Mouse (Mus musculus) cerebellum, adult 2 months (tissue): Measurements from ENCODE around the gene Bmpr2. TPM values are rescaled to one million over a fixed set of nuclear protein-coding genes. Genes with fewer than 3 reads are reported as not detected.

Source experiments
- DNase-seq, 2 experiments: peaks; one replicate each; pipeline ENCODE4 v3.0.0; 2021
- H3K27ac ChIP-seq: fragments of 200-500 bp; 2 replicates; pipeline ENCODE4 v1.5.1; 2012; ENCODE audit warnings: low read length, control low read depth, inconsistent platforms; ENCODE audit not compliant: insufficient read depth
- H3K27me3 ChIP-seq: fragments of 200-500 bp; 2 replicates; pipeline ENCODE4 v1.6.1; 2012; ENCODE audit warnings: inconsistent platforms, mild to moderate bottlenecking, low read length, moderate library complexity; ENCODE audit not compliant: control insufficient read depth, insufficient read depth
- H3K4me1 ChIP-seq: fragments of 200-500 bp; 2 replicates; pipeline ENCODE4 v1.6.1; 2011; ENCODE audit warnings: low read length; ENCODE audit not compliant: control insufficient read depth, insufficient read depth
- H3K4me3 ChIP-seq: fragments of 200-500 bp; replicated peaks from 2 replicates; pipeline ENCODE3; 2011; ENCODE audit warnings: mild to moderate bottlenecking, low read depth, low read length, control low read depth; ENCODE audit not compliant: insufficient read depth
- CTCF ChIP-seq: fragments of 200-500 bp; IDR thresholded peaks from 2 replicates; pipeline ENCODE4 v1.5.1; 2011; ENCODE audit warnings: low read depth, mild to moderate bottlenecking, control low read depth, low read length, moderate library complexity, borderline replicate concordance; ENCODE audit not compliant: insufficient read depth
- POLR2A ChIP-seq: fragments of 200-500 bp; IDR thresholded peaks from 2 replicates; pipeline ENCODE4 v1.6.1; 2011; ENCODE audit warnings: low read length, control low read depth, borderline replicate concordance; ENCODE audit not compliant: insufficient read depth
- WGBS: fragments of 180-500 bp; shearing (Covaris S2); methylation state at CpG from one replicate; pipeline ENCODE4 v1.1.7; 2018; 5-methylcytosine and 5-hydroxymethylcytosine counted together
- polyA plus RNA-seq: library from polyadenylated mRNA; depleted of rRNA; stranded (reverse); fragments of >200 nt; gene quantifications from 2 replicates; pipeline ENCODE4 v1.2.3, GENCODE M21; 2012

Gene Bmpr2
- polyA plus RNA-seq, 1 experiment = 22.1 TPM

DNA sequence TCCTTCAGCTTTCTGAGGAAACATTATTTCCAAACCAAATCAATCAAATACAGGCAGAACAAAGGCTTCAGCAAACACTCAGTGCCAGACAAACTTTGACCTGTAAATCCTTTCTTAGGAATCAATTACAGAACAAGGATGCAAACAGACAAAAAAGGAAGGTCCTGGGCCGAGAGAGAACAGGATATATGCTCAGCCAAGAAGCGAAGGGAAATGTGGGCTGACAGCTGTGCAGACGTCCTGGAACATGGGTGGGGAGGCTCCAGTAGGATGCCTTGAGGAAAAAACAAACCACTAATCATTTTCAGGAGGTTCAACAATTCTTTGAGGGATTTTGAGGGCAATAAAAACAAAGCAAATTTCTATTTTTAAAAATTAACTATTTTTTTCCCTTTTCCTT is 139.4 kb downstream of the Bmpr2 start:
- Histone ChIP-seq H3K27ac (peak overlapping the region; percentile 13; the same call in 1 of the 2 replicates), H3K4me3 (no peak overlapping the region), H3K27me3 (no peaks in the 10 kb centered on the region), H3K4me1 (no peaks in the 10 kb centered on the region)
- DNase-seq = no peak
- WGBS = 47% methylated on average over 3 of the region's 3 CpGs
- TF ChIP-seq CTCF (no peak), POLR2A (no peak)

DNA sequence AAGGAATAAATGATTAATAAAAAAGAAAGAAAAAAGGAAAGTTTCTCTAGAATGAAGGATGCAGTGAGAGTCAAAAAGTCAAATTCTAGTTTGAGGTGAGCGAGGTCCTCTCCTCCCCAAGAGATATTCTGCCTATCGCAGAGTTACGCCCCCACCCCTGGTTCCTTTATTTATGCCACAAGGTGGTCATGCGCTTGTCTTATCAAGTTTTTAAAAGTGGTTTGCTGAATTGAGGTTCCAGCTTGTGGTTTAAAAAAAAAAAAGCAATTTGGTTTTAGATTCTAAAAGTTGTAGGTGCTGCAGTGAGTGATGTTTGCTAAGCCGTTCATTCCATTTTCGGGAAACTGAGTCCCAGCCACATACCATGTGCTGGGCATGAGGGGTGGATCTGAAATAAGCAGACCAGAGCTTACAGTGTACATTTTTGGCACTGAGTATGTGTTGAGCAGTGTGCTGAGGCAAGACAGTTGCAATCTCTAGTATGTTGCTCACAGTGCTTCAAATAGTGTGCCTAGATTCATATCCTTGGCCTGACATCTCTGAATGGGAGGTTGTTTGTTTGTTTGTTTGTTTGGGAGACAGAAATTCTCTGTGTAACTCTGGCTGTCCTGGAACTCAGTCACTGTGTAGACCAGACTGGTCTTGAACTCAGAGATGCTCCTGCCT is 141.6 kb downstream of the Bmpr2 start:
- Histone ChIP-seq H3K4me1 (no peaks in the 10 kb centered on the region), H3K27me3 (no peaks in the 10 kb centered on the region), H3K4me3 (no peak overlapping the region), H3K27ac (no peak overlapping the region)
- no peak for TF ChIP-seq POLR2A
- TF ChIP-seq CTCF = no peak
- DNase-seq = no peak
- WGBS = 95% methylated on average over 6 of the region's 6 CpGs

DNA sequence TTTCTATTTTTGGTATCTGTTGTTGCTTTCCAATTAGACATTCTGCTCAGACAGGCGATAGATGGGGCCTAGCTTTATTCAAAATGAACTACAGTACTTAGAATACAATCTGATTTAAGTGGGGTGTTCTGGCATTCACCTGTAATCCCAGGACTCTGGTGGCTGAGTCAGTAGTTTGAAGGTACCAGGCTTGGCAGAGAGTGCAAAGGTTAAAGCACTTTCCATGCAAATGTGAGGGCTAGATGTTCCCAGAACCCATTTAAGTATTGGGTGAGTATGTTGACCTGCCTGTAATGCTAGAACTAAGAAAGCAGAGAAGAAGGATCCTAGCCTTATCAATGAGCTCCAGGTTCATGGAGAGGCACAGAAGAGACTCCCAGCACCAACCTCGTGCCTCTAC is 142.7 kb downstream of the Bmpr2 start:
- Histone ChIP-seq H3K4me3 (no peak overlapping the region), H3K27me3 (no peaks in the 10 kb centered on the region), H3K27ac (no peak overlapping the region), H3K4me1 (no peaks in the 10 kb centered on the region)
- 79% methylated on average over 2 of the region's 2 CpGs for WGBS
- DNase-seq = no peak
- no peak for TF ChIP-seq POLR2A
- no peak for TF ChIP-seq CTCF

DNA sequence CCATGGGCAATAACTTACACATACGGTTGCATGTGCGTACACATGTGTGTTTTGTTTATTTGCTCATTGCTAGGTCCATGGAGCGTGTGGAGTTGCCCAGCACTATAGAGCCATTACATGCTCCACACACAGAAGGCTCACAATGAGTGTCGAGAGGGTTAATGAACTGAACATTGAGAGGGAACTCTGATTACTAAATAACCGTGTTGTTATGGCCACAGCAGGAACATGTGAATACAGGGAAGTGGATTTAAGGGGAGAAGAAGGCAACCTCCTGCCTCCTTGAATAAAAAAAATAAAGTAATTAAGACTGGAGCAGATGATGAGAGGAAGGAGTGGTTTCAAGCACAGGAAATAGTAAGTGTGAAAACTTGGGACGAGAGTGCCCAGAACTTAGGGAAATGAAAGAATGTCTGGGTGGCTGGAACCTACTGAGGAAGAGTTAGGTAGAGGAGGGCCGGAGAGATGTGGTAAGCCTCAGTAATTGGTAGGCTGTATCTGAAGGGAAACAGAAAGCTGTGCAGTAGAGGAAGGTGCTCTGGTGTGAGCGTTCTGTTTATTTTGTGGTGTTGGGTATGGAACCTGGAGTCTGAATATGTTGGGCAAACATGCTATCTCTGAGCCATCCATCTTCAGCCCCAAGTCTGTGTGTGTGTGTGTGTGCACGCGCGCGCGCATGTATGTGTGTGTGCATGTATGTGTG is 143.8 kb downstream of the Bmpr2 start:
- 83% methylated on average over 13 of the region's 13 CpGs for WGBS
- DNase-seq = no peak

DNA sequence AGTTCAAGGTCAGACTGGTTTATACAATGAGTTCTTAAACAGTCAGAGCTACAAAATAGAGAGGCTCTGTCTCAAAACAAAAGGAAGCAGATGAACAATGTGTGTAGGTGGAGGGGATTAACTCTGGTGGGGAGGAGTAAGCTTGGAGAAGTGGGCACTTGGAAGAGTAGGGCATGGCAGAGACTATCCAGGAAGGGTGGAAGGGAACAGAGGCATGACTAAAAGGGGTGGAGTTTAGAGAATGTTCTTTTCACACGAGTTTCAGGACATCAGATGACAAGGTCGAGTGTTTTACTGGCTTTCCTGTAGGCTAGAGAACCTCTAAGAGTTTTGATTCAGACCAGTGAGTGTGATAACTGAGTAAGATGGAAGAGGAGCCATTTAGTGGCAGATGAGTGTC is 144.5 kb downstream of the Bmpr2 start:
- no peak for DNase-seq
- no peaks in the 10 kb centered on the region for H3K27me3 ChIP-seq
- WGBS = 26% methylated on average over 2 of the region's 2 CpGs
- H3K27ac ChIP-seq = no peak overlapping the region
- TF ChIP-seq CTCF (no peak), POLR2A (no peak)
- no peaks in the 10 kb centered on the region for H3K4me1 ChIP-seq
- H3K4me3 ChIP-seq = no peak overlapping the region

More for the DNA sequence above, 143.8 kb downstream of the Bmpr2 start:
- TF ChIP-seq CTCF (no peak), POLR2A (no peak)
- Histone ChIP-seq H3K27me3 (no peaks in the 10 kb centered on the region), H3K4me3 (no peak overlapping the region), H3K4me1 (no peaks in the 10 kb centered on the region), H3K27ac (no peak overlapping the region)

DNA sequence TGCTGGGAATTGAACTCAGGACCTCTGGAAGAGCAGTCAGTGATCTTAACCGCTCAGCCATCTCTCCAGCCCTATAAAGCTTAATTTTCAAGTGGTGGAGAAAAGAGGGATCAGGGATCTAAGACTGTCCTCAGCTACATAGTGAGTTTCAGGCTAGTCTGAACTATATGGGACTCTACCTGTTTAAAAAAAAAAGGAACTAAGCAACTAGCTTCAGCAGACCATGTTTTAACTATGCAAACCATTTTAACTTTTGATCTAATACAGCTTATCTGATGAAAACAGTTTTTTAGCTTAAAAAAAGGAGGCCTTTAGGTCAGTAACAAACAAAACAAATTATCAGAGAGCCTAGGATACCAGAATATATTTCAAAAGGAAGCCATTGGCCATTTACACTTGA is 147.7 kb downstream of the Bmpr2 start:
- H3K27ac ChIP-seq = no peak overlapping the region
- WGBS = 95% methylated on average over 1 of the region's 1 CpGs
- H3K4me1 ChIP-seq = no peaks in the 10 kb centered on the region; the same call in 1 of the 2 replicates
- DNase-seq = no peak
- H3K4me3 ChIP-seq = no peak overlapping the region
- TF ChIP-seq POLR2A (no peak), CTCF (no peak)
- no peaks in the 10 kb centered on the region for H3K27me3 ChIP-seq

DNA sequence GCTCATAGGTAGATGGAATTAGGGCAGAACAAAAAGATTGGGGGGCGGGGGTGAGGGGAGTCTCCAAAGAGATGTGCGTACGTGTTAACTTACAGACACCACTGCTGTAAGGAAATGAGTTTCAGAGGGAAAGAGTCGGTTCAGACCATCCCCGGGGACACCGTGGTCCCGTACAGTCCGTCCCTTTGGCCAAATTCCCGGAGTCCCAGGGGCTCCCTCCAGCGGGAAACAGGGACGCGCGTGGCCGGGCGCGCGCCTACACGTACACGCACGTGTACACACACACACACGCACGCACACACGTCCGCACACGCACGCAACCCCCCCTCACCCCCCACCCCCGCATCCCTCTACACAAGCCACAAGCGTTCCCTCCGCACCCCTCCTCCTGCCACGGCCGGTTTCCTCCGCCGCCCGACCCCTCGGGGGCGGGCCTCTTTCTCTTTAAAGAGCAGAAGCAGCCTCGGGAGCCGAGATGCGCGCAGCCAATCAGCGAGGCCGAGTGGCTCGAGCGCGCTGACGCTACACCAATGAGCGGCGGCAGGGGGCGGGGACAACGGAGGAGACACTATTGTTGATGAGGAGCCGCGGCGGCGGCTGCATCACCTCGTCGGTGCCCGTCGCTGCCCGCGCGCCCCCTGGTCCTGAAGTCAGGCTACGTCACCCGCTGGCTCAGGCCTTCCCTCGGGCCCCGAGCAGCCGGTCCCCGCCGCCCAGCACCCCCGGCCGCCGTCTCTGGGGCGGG is 149.4 kb downstream of the Bmpr2 start, which contains the start of gene Fam117b:
Gene Fam117b (plus strand): TSS at position 594 of the 745 bp plus-strand sequence.
- peak within 1 kb of the TSS; percentile 93 for H3K27ac ChIP-seq
- DNase-seq = peak; percentile 97 to 98
- WGBS = under 1% methylated on average over 72 of the region's 72 CpGs
- peak within 1 kb of the TSS; percentile 88 for H3K4me3 ChIP-seq
- H3K4me1 ChIP-seq = no peaks in the 10 kb centered on the region; the same call in 1 of the 2 replicates
- no peaks in the 10 kb centered on the region for H3K27me3 ChIP-seq
- TF ChIP-seq POLR2A (peak; percentile 71), CTCF (no peak)
